Mouse (Mus musculus) macrophage (primary cell): Measurements from ENCODE around the gene Gm10944. TPM values are rescaled to one million over a fixed set of nuclear protein-coding genes. Genes with fewer than 3 reads are reported as not detected.

Source experiments
- H3K27ac ChIP-seq: fragments of 350-480 bp; formaldehyde crosslinking; 2 replicates; pipeline ENCODE4 v1.9.0; 2021
- H3K36me3 ChIP-seq: fragments of 350-480 bp; formaldehyde crosslinking; 2 replicates; pipeline ENCODE4 v1.9.0; 2021; ENCODE audit errors: inconsistent target
- H3K4me3 ChIP-seq: fragments of 350-480 bp; formaldehyde crosslinking; 2 replicates; pipeline ENCODE4 v1.9.0; 2021; ENCODE audit errors: inconsistent target
- H3K79me2 ChIP-seq: fragments of 350-480 bp; formaldehyde crosslinking; 2 replicates; pipeline ENCODE4 v1.9.0; 2021; ENCODE audit errors: inconsistent target
- WGBS: methylation state at CpG from one replicate; pipeline ENCODE4 v1.1.7; 2026; ENCODE audit warnings: inconsistent platforms; ENCODE audit not compliant: missing documents; 5-methylcytosine and 5-hydroxymethylcytosine counted together
- polyA plus RNA-seq: library from polyadenylated mRNA; stranded (reverse); fragments of 250-400 nt; gene quantifications from 3 replicates; pipeline ENCODE4 v1.2.4, GENCODE M21; 2018; ENCODE audit warnings: inconsistent platforms
- total RNA-seq, 78 experiments: library from RNA; depleted of rRNA; stranded (reverse); fragments of 250-400 nt; gene quantifications; 1 replicate in 9 of 78; 2 replicates in 24 of 78; 3 replicates in 43 of 78; 4 replicates in 2 of 78; pipeline ENCODE4 v1.2.4; 2018; ENCODE audit warnings: inconsistent platforms in 56 of 78

The Gm10944 gene
- total RNA-seq (2018; cell fraction: chromatin; rRNA removed): not detected
- total RNA-seq (2018; cell fraction: cytosol; rRNA removed): not detected
- total RNA-seq (2018; cell fraction: nucleus; rRNA removed): not detected
- not detected in 3 replicates for polyA plus RNA-seq

DNA sequence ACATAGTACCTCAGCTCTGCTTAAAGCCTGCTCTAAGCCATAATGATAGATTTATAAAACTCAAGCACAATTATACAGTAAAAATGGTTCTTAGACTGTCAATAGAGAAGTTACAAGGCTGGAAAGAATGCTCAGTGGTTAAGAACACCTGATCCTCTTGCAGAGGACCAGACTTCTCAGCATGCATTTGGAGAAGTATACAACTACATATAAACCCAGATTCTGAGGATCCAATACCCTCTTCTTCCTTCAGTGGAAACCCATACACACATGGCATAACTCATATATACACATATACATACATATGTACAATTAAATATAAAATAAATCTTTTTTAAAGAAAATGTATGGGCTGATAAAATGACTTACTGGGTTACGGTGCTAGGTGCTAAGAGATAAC, at the start of gene Gm10944:
Gene Gm10944 (plus strand): TSS at position 301 of the 400 bp plus-strand sequence.
- WGBS: 100% methylated on average over 1 of the region's 1 CpGs
- H3K79me2 ChIP-seq: no peaks in the 10 kb centered on the region
- no peak within 1 kb of the TSS for H3K4me3 ChIP-seq
- H3K36me3 ChIP-seq: no peaks in the 10 kb centered on the region
- H3K27ac ChIP-seq: no peak within 1 kb of the TSS

DNA sequence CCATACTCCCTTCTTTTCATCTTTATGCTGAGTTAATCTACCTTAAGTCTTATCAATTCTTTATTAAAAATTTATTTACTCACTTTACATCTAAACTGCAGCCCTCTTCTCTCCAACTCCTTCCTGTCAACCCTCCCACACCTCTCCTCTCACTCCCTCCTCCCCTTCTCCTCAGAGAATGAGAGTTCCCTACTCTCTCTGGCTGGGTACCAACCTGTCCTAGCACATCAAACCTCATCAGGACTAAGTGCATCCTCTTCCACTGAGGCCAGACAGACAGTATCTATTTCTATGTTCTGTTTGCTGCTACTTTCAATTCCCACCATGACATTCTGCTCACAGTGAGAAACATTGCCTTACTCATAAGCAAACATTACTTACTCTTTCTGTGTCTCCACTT, 25.2 kb upstream of the Gm10944 start:
- no peaks in the 10 kb centered on the region for H3K36me3 ChIP-seq
- H3K79me2 ChIP-seq: no peaks in the 10 kb centered on the region
- H3K27ac ChIP-seq: no peak overlapping the region
- H3K4me3 ChIP-seq: no peak overlapping the region

DNA sequence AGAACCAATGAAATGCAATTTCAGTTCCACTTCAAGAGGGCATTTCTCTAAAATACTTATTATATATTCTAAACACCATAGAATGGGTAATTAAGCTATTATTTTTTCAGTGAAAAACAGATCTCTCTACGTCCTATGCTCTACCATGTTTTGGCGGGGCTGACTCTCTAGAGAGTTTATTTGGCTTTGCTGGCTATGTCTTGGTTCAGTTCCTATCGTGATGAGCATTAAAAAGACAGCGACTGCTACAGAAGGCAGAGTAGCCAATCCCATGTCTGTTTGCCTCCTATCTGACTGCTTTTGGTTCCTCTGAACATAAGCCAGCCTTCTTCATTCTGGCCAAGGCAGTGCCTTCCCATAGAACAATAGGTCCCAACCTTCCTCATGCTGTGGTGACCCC, 24.5 kb upstream of the Gm10944 start:
- Histone ChIP-seq H3K36me3 (no peaks in the 10 kb centered on the region), H3K79me2 (no peaks in the 10 kb centered on the region), H3K27ac (no peak overlapping the region), H3K4me3 (no peak overlapping the region)
- 100% methylated on average over 4 of the region's 4 CpGs for WGBS

DNA sequence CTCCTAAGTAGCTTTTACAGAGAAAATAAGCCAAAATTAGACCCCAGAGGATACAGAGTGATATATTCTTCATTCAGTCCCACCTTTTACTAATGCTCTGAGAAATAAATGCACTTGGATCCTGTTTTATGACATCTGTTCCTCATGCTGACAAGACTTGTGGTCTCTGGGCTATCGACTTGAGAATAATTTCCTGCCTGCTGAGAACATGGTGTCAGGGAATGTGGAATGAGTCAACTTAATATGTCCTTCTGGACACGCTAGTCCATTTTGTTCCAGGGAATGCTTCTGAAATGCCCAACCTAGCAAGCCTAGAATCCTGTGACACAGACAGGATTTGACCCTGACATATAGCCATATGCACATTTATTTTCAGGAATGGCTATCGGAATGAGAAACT, 22.0 kb upstream of the Gm10944 start:
- Histone ChIP-seq H3K79me2 (no peaks in the 10 kb centered on the region), H3K4me3 (no peak overlapping the region)
- 77% methylated on average over 3 of the region's 3 CpGs for WGBS

DNA sequence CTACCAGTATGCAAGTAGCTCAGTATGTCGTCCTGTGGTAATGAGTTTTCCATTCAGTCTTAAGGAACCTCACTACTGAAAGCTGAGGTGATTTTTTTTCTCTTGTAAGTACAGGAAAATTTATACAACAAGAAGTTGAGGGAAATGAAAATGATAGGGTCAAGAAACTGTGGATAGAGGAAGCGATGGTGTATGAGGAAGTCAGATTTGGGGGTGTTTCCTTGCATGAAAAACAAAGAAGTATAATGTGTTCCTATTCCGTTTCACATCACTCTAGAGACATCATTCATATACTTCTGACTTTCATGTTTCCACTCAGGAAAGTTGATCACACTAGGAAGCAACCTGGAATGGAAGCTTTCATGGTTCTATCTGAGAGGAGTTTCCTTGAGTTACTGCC, 21.2 kb upstream of the Gm10944 start:
- 28% methylated on average over 3 of the region's 3 CpGs for WGBS
- H3K79me2 ChIP-seq: no peaks in the 10 kb centered on the region
- no peak overlapping the region for H3K27ac ChIP-seq
- no peaks in the 10 kb centered on the region for H3K36me3 ChIP-seq
- H3K4me3 ChIP-seq: no peak overlapping the region

More for the DNA sequence above, 22.0 kb upstream of the Gm10944 start:
- no peak overlapping the region for H3K27ac ChIP-seq
- no peaks in the 10 kb centered on the region for H3K36me3 ChIP-seq

DNA sequence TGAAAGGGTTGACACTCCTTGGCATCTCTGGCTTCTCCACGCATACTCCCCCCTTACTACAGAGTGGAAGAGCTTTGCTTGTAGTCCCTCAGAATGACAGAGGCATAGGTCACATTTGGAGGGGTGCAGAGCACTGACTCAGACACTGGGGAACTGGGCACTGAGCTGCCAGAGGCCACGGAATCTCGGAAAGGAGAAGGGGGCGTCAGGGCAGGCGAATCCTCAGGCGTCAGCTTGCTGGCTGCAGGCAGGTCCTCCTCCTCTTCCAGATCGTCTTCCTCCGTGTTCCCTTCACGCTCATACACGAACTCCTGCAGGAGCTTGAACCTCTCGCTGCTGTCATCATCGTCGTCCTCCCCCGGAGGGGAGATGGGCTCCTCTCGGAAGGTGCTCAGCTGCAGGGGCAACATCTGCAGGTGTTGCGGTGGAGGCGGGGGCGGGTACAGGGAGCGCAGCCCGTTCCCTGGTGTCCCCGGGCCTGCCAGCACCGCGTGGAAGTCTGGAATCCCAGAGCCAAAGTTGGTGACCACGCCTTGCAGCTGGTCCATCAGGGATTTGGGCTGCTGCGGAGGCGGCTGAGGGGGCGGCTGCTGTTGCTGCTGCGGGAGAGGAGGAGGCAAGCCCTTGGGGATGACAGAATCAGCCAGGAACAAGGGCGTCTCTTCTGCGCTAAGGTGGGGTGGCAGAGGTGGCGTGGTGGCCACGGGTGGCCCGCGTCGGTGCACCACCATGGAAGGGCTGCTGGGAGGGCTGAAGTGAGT, 7.9 kb downstream of the Gm10944 start:
- H3K79me2 ChIP-seq: no peaks in the 10 kb centered on the region
- H3K27ac ChIP-seq: no peak overlapping the region
- no peaks in the 10 kb centered on the region for H3K36me3 ChIP-seq
- WGBS: 8% methylated on average over 35 of the region's 35 CpGs
- H3K4me3 ChIP-seq: no peak overlapping the region

DNA sequence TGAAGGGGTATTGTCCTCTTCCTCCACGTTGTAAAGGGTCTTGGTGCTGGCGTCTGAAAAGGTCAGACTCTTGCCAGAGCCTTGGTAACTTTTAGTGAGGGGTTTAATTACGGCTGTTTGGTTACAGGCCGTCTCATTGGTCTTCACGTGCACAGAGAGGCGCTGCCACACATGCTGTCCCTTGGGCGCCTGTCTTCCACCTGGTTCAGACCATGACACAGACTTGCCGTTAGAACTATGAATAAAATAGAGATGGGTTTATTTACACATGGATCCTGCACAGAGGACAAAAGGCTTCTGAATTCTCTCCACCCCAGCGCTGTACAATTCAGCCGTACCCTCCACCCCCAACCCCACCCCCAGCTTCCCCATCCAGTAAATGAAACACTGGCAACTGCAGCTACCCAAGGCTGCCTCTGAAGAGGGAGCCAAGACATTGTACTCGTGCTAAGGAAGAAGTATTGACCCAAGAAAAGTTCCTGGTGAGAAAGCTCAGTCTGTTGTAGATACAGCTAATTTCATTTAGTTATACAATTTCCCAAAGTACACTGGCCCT, 8.6 kb downstream of the Gm10944 start:
- 4% methylated on average over 11 of the region's 11 CpGs for WGBS
- no peaks in the 10 kb centered on the region for H3K36me3 ChIP-seq
- no peaks in the 10 kb centered on the region for H3K79me2 ChIP-seq
- H3K4me3 ChIP-seq: no peak overlapping the region
- H3K27ac ChIP-seq: no peak overlapping the region

DNA sequence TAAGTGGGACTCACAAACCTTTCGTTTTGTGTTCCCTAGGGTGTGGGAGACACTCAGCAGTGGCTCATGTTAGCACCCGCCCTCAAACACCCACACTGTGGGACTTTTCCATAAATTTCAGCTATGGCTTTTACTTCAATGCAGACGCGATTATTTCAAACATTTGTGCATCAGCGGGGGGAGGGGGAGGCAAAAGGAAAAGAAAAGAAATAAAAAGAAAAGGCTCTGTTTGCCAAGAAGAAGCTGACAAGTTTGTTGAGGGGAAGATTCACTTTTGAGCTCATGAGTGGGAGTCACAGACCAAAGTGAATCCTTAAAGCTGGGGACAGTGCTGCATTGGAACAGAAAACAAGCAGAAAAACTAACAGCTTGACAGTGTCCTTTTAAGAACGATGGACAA, 16.3 kb downstream of the Gm10944 start:
- Histone ChIP-seq H3K36me3 (no peaks in the 10 kb centered on the region), H3K4me3 (no peak overlapping the region), H3K79me2 (no peaks in the 10 kb centered on the region), H3K27ac (no peak overlapping the region)
- WGBS: 95% methylated on average over 6 of the region's 6 CpGs

DNA sequence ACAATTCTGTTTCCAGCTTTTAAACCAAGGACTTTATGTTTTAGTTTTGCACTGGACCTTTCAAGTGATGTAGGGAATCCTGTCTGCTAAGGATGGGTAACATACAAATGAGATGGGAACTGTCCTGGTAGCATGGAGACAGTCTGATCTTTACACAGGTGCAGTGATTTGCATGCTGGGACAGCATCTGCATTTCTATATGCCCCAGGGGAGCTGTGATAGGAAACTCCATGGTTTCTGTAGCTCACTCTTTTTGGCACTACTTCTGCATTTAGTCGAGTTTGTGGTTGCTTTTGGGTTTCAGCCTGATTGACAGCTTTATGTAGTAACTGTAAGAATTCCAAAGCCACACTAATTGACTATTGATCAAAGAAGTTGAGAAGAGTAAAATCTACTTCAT, 19.8 kb downstream of the Gm10944 start:
- H3K79me2 ChIP-seq: no peaks in the 10 kb centered on the region
- no peak overlapping the region for H3K4me3 ChIP-seq
- no peaks in the 10 kb centered on the region for H3K36me3 ChIP-seq
- 7% methylated on average over 1 of the region's 1 CpGs for WGBS
- H3K27ac ChIP-seq: no peak overlapping the region

DNA sequence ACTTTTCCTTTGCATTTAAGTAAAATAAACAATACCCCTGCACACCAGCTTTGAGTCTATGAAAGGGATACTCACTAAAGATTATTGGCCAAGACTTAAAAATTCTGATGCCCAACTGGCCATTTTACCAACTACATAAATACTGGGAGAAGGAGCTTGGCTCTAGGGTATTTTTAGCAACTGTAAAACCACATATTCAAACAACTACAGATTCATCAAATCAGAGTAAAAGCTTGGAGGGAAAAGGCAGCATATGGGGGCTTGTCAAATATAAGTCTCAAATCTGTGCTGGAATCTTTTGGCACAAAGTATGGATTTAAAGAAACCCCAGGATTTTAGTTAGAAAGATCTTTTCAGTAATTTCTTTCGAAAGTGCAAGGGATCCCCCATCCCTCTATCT, 20.2 kb downstream of the Gm10944 start:
- no peaks in the 10 kb centered on the region for H3K36me3 ChIP-seq
- H3K27ac ChIP-seq: no peak overlapping the region
- 100% methylated on average over 1 of the region's 1 CpGs for WGBS

DNA sequence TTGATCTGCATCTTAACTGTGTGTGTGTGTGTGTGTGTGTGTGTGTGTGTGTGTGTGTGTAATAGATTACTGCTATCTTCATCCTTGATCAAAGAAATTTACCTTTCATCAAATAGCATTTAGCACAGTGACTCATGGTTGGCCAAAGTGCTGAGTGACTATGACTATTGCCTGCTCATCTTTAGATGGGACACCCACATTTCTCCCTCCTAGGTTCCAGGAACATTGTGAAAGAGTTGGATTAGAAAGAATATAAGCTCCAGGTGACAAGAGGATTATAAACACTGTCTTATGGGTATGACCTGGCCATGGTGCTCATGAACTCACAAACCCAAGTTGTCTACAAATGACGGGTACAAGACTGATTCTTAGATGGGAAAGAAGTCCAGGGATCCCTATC, 26.9 kb downstream of the Gm10944 start:
- H3K79me2 ChIP-seq: no peaks in the 10 kb centered on the region
- whole genome bisulfite sequencing: 86% methylated on average over 1 of the region's 1 CpGs
- H3K4me3 ChIP-seq: no peak overlapping the region
- no peaks in the 10 kb centered on the region for H3K36me3 ChIP-seq
- no peak overlapping the region for H3K27ac ChIP-seq

More for the DNA sequence above, 20.2 kb downstream of the Gm10944 start:
- Histone ChIP-seq H3K4me3 (no peak overlapping the region), H3K79me2 (no peaks in the 10 kb centered on the region)

DNA sequence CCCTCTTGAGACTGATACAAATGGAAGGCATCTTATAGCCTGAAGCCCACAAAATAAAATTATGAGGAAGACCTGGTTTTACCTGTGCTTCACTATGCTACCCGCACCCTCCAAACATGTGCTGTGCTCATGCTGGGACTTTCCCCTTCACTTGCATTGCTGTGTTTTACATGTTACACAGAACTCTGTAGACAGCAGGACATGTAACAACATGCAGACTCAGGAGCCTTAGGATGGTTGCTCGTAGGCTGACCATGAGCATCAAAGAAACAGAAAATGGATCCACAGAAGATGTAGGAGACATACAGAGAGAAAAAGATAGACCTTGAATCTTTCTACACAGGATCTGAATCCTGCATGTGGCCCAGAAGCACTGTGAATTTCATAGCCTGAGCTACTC, 29.2 kb downstream of the Gm10944 start:
- 90% methylated on average over 2 of the region's 2 CpGs for WGBS
- H3K27ac ChIP-seq: no peak overlapping the region
- no peaks in the 10 kb centered on the region for H3K36me3 ChIP-seq
- no peak overlapping the region for H3K4me3 ChIP-seq
- H3K79me2 ChIP-seq: no peaks in the 10 kb centered on the region

DNA sequence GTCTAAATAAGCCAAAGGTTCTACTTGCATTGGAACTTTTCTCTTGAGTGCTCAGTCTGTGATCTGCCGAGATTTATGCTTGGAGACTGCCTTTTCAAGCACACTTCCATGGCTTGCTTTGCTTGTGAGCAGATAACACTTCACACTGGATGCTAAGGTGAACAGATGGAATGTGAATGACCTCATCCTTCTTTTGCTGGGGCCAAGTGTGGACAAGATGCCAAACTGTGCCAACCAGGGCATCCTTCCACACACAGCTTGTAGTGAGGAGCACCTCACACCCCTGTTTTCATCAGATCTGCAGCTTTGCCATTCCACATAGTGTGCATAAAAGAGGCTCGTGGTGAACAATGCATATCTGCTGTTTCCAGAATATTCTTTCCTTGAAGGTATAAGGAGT, 29.7 kb downstream of the Gm10944 start:
- H3K79me2 ChIP-seq: no peaks in the 10 kb centered on the region
- WGBS: 82% methylated on average over 2 of the region's 2 CpGs
- no peaks in the 10 kb centered on the region for H3K36me3 ChIP-seq
- no peak overlapping the region for H3K4me3 ChIP-seq
- no peak overlapping the region for H3K27ac ChIP-seq

DNA sequence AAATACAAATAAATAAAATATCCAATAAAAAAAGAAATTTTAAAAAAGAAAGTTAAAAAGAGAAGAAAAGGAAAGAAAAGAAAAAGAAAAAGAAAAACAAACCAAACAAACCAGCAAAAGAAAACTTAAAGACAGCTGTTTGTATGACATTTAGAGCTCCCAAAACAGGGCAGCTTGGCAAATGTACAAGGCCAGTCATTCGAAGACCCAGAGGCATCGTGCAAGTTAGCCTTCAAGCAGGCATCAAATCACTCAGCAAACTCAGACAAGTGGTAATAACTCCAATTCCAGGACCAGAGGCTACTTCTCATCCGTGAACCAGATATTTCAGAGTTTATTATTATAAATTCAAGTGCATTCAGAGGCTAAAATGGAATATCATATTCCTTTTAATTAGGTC, 45.4 kb downstream of the Gm10944 start:
- no peaks in the 10 kb centered on the region for H3K36me3 ChIP-seq
- H3K27ac ChIP-seq: no peak overlapping the region
- H3K4me3 ChIP-seq: no peak overlapping the region
- H3K79me2 ChIP-seq: no peaks in the 10 kb centered on the region
- 94% methylated on average over 3 of the region's 3 CpGs for WGBS
